In genomic region chr6:113632863-113633262, GRCm38 (mm10) we compare ENCODE assay signal across 21 mouse cellular contexts. TPM values are rescaled to one million over a fixed set of nuclear protein-coding genes. Genes with fewer than 3 reads are reported as not detected.
A peak's percentile ranks its signal among the peaks of the same experiment; 100 is the strongest.
DNase-seq lines count a peak whose midpoint lies in the region; ATAC-seq and TF ChIP-seq lines count a peak whose summit lies in the region.
"Had no signal": no experiment of that assay in that cellular context is flagged by ENCODE, and none has a peak within 500 bp of the region (broad histone marks: within the 10 kb centered on the region; RNA-seq: fewer than 3 reads in every experiment).

No protein-coding gene starts in this region.

- peaks cover 6% of the 10 kb centered on the region; the same call in 1 of the 2 replicates for H3K36me3 ChIP-seq in embryonic facial prominence, embryonic 11.5 days (replicated peaks; ENCODE audit: control insufficient read depth, insufficient read depth, low read depth, low read length)
- peaks cover 64% of the 10 kb centered on the region for H3K36me3 ChIP-seq in embryonic facial prominence, embryonic 10.5 days (replicated peaks)
- H3K36me3 ChIP-seq in kidney, embryonic 15.5 days: peaks cover 58% of the 10 kb centered on the region
- peaks cover 3% of the 10 kb centered on the region for H3K36me3 ChIP-seq in kidney, adult 2 months (ENCODE audit: control insufficient read depth, insufficient read depth, low read length)
- peaks cover 42% of the 10 kb centered on the region for H3K36me3 ChIP-seq in lung, embryonic 15.5 days
- peaks cover 9% of the 10 kb centered on the region for H3K36me3 ChIP-seq in lung, postnatal 0 days (ENCODE audit: insufficient read depth, low read length)
- peaks cover 21% of the 10 kb centered on the region for H3K36me3 ChIP-seq in stomach, postnatal 0 days (ENCODE audit: control insufficient read depth, insufficient read depth, low read length)

- no peaks in the 10 kb centered on the region for H3K27me3 ChIP-seq in embryonic facial prominence, embryonic 11.5 days (ENCODE audit: control insufficient read depth, insufficient read depth, low read length)
- H3K27me3 ChIP-seq in embryonic facial prominence, embryonic 10.5 days (replicated peaks; ENCODE audit: low read depth, poor library complexity, severe bottlenecking): no peaks in the 10 kb centered on the region
- no peaks in the 10 kb centered on the region for H3K27me3 ChIP-seq in kidney, embryonic 15.5 days
- H3K27me3 ChIP-seq in kidney, adult 2 months (replicated peaks; ENCODE audit: control insufficient read depth, insufficient read depth, low read length): no peaks in the 10 kb centered on the region
- no peaks in the 10 kb centered on the region for H3K27me3 ChIP-seq in lung, embryonic 15.5 days
- no peaks in the 10 kb centered on the region for H3K27me3 ChIP-seq in lung, postnatal 0 days (replicated peaks; ENCODE audit: insufficient read depth, low read length)
- H3K27me3 ChIP-seq in stomach, postnatal 0 days (ENCODE audit: control insufficient read depth, insufficient read depth, low read length): no peaks in the 10 kb centered on the region
- H3K27me3 ChIP-seq: embryonic facial prominence, embryonic 12.5 days; forebrain, embryonic 12.5 days; hindbrain, embryonic 13.5 days had no signal

- TF ChIP-seq EP300 in lung, postnatal 0 days (IDR thresholded peaks at IDR 0.05): no peak
- no peak for TF ChIP-seq EP300 in stomach, postnatal 0 days (optimal IDR thresholded peaks at IDR 0.05)

- H3K4me2 ChIP-seq in embryonic facial prominence, embryonic 11.5 days (ENCODE audit: low read depth, low read length): no peak overlapping the region
- no peak overlapping the region for H3K4me2 ChIP-seq in kidney, embryonic 15.5 days
- H3K4me2 ChIP-seq in lung, embryonic 15.5 days: no peak overlapping the region
- H3K4me2 ChIP-seq in lung, postnatal 0 days (replicated peaks; ENCODE audit: low read depth, low read length): no peak overlapping the region
- H3K4me2 ChIP-seq in stomach, postnatal 0 days (replicated peaks; ENCODE audit: low read depth): no peak overlapping the region
- H3K4me2 ChIP-seq: embryonic facial prominence, embryonic 12.5 days; forebrain, embryonic 12.5 days; hindbrain, embryonic 13.5 days had no signal

- H3K9ac ChIP-seq in embryonic facial prominence, embryonic 11.5 days (replicated peaks; ENCODE audit: low read length): no peak overlapping the region
- no peak overlapping the region for H3K9ac ChIP-seq in kidney, embryonic 15.5 days
- no peak overlapping the region for H3K9ac ChIP-seq in lung, embryonic 15.5 days
- no peak overlapping the region for H3K9ac ChIP-seq in lung, postnatal 0 days (replicated peaks; ENCODE audit: low read depth)
- H3K9ac ChIP-seq in stomach, postnatal 0 days (ENCODE audit: low read length): no peak overlapping the region
- H3K9ac ChIP-seq: embryonic facial prominence, embryonic 12.5 days; forebrain, embryonic 12.5 days; hindbrain, embryonic 13.5 days had no signal

- 91% methylated on average over 4 of the region's 4 CpGs for WGBS in embryonic facial prominence, embryonic 11.5 days
- 91% methylated on average over 4 of the region's 4 CpGs for WGBS in embryonic facial prominence, embryonic 10.5 days
- 97% methylated on average over 4 of the region's 4 CpGs for WGBS in kidney, embryonic 15.5 days
- WGBS in kidney, adult 2 months: 93% methylated on average over 4 of the region's 4 CpGs
- WGBS in lung, embryonic 15.5 days: 91% methylated on average over 4 of the region's 4 CpGs
- 86% methylated on average over 4 of the region's 4 CpGs for WGBS in lung, postnatal 0 days
- WGBS in stomach, postnatal 0 days: 81% methylated on average over 4 of the region's 4 CpGs

- H3K9me3 ChIP-seq in embryonic facial prominence, embryonic 11.5 days (replicated peaks; ENCODE audit: control insufficient read depth, low read length): no peaks in the 10 kb centered on the region
- no peaks in the 10 kb centered on the region for H3K9me3 ChIP-seq in embryonic facial prominence, embryonic 10.5 days
- H3K9me3 ChIP-seq in kidney, embryonic 15.5 days (replicated peaks): no peaks in the 10 kb centered on the region
- H3K9me3 ChIP-seq in lung, embryonic 15.5 days: no peaks in the 10 kb centered on the region
- no peaks in the 10 kb centered on the region for H3K9me3 ChIP-seq in lung, postnatal 0 days (ENCODE audit: low read length)
- no peaks in the 10 kb centered on the region for H3K9me3 ChIP-seq in stomach, postnatal 0 days (ENCODE audit: control insufficient read depth, low read length)
- H3K9me3 ChIP-seq: embryonic facial prominence, embryonic 12.5 days; forebrain, embryonic 12.5 days; G1E; hindbrain, embryonic 13.5 days had no signal

- DNase-seq in embryonic facial prominence, embryonic 11.5 days (ENCODE audit: low spot score): no peak
- DNase-seq in embryonic facial prominence, embryonic 10.5 days (ENCODE audit: low spot score): no peak
- no peak for DNase-seq in kidney, adult 2 months
- no peak for DNase-seq in lung, postnatal 0 days (ENCODE audit: low spot score)
- DNase-seq in stomach, postnatal 0 days (ENCODE audit: low spot score): no peak
- DNase-seq: adrenal gland, adult 8-10 months; adrenal gland, postnatal 36 days; B cell, adult 2 months; cerebellum, adult 2 months; cerebellum, postnatal 10 days; gastrocnemius, postnatal 10 days; heart, postnatal 10 days; heart, postnatal 4 days had no signal

- no peak for TF ChIP-seq POLR2A in kidney, adult 2 months (IDR thresholded peaks at IDR 0.05; ENCODE audit: low read depth, low read length)

- H3K4me1 ChIP-seq in embryonic facial prominence, embryonic 11.5 days (ENCODE audit: control insufficient read depth, insufficient read depth, low read length): no peaks in the 10 kb centered on the region
- H3K4me1 ChIP-seq in embryonic facial prominence, embryonic 10.5 days: no peaks in the 10 kb centered on the region
- no peaks in the 10 kb centered on the region for H3K4me1 ChIP-seq in kidney, embryonic 15.5 days
- H3K4me1 ChIP-seq in kidney, adult 2 months (ENCODE audit: control insufficient read depth, insufficient read depth, low read length): no peaks in the 10 kb centered on the region
- H3K4me1 ChIP-seq in lung, embryonic 15.5 days: no peaks in the 10 kb centered on the region
- no peaks in the 10 kb centered on the region for H3K4me1 ChIP-seq in lung, postnatal 0 days (ENCODE audit: insufficient read depth, low read depth, low read length)
- no peaks in the 10 kb centered on the region for H3K4me1 ChIP-seq in stomach, postnatal 0 days (replicated peaks; ENCODE audit: control insufficient read depth, insufficient read depth)
- H3K4me1 ChIP-seq: embryonic facial prominence, embryonic 12.5 days; forebrain, embryonic 12.5 days; hindbrain, embryonic 13.5 days had no signal

- TF ChIP-seq CTCF in kidney, adult 2 months (conservative IDR thresholded peaks at IDR 0.05; ENCODE audit: insufficient read depth, insufficient read length, low read depth, low read length): no peak
- TF ChIP-seq CTCF in lung, postnatal 0 days (IDR thresholded peaks at IDR 0.05): no peak
- no peak for TF ChIP-seq CTCF in stomach, postnatal 0 days (IDR thresholded peaks at IDR 0.05; ENCODE audit: low read depth)

- no peak overlapping the region for H3K4me3 ChIP-seq in embryonic facial prominence, embryonic 11.5 days (ENCODE audit: low read depth, low read length)
- H3K4me3 ChIP-seq in embryonic facial prominence, embryonic 10.5 days: no peak overlapping the region
- no peak overlapping the region for H3K4me3 ChIP-seq in kidney, embryonic 15.5 days (replicated peaks)
- H3K4me3 ChIP-seq in kidney, adult 2 months (ENCODE audit: insufficient read depth, low read depth, low read length): no peak overlapping the region
- H3K4me3 ChIP-seq in lung, embryonic 15.5 days: no peak overlapping the region
- H3K4me3 ChIP-seq in lung, postnatal 0 days (ENCODE audit: low read depth, low read length): no peak overlapping the region
- no peak overlapping the region for H3K4me3 ChIP-seq in stomach, postnatal 0 days (ENCODE audit: low read depth, low read length)
- H3K4me3 ChIP-seq: embryonic facial prominence, embryonic 12.5 days; forebrain, embryonic 12.5 days; hindbrain, embryonic 13.5 days had no signal

- no peak overlapping the region for H3K27ac ChIP-seq in embryonic facial prominence, embryonic 11.5 days (replicated peaks; ENCODE audit: low read depth, low read length)
- no peak overlapping the region for H3K27ac ChIP-seq in embryonic facial prominence, embryonic 10.5 days (replicated peaks)
- H3K27ac ChIP-seq in kidney, embryonic 15.5 days: no peak overlapping the region
- H3K27ac ChIP-seq in kidney, adult 2 months (ENCODE audit: insufficient read depth, low read depth, low read length): no peak overlapping the region
- H3K27ac ChIP-seq in lung, embryonic 15.5 days: no peak overlapping the region
- no peak overlapping the region for H3K27ac ChIP-seq in lung, postnatal 0 days (ENCODE audit: low read length)
- no peak overlapping the region for H3K27ac ChIP-seq in stomach, postnatal 0 days (replicated peaks)
- H3K27ac ChIP-seq: embryonic facial prominence, embryonic 12.5 days; forebrain, embryonic 12.5 days; hindbrain, embryonic 13.5 days had no signal

- 0 out of 2 replicates have a peak, but pooled peaks have one; percentile 39 for ATAC-seq in embryonic facial prominence, embryonic 11.5 days (replicated peaks; ENCODE audit: insufficient number of reproducible peaks, low FRiP score, low TSS enrichment, low read depth)
- ATAC-seq in kidney, embryonic 15.5 days (replicated peaks; ENCODE audit: low FRiP score): 0 out of 2 replicates have a peak, but pooled peaks have one; percentile 49
- ATAC-seq in lung, embryonic 15.5 days (ENCODE audit: borderline replicate concordance, extremely low read depth, low FRiP score, low TSS enrichment): 0 out of 2 replicates have a peak, but pooled peaks have one; percentile 55
- no peak for ATAC-seq in lung, postnatal 0 days
- ATAC-seq in stomach, postnatal 0 days (ENCODE audit: low FRiP score, low TSS enrichment): 0 out of 2 replicates have a peak, but pooled peaks have one; percentile 25
- ATAC-seq: CD4-positive, CD25-positive, alpha-beta regulatory T cell, adult 4 months; forebrain, embryonic 16.5 days had no signal

RNA-seq across cellular contexts. Expression of gene Irak2, which starts 5.4 kb away (rescaled TPM):
- 2.2 and 4.0 TPM in 2 replicates for polyA plus RNA-seq in embryonic facial prominence, embryonic 11.5 days (2014; fragmentation: Nextera tagmentation; extraction: Ambion mirVana)
- 3.8 and 4.5 TPM in 2 replicates for polyA plus RNA-seq in embryonic facial prominence, embryonic 10.5 days (2016; fragmentation: Nextera tagmentation; extraction: Ambion mirVana)
- polyA plus RNA-seq in kidney, embryonic 15.5 days (2015; fragmentation: Nextera tagmentation; extraction: Ambion mirVana): 5.2 and 5.3 TPM in 2 replicates
- 53.8 and 67.1 TPM in 2 replicates for polyA plus RNA-seq in kidney, adult 2 months (2012; rRNA removed)
- 5.2 and 6.4 TPM in 2 replicates for polyA plus RNA-seq in lung, embryonic 15.5 days (2015; fragmentation: Nextera tagmentation; extraction: Ambion mirVana)
- polyA plus RNA-seq in lung, postnatal 0 days (2015; fragmentation: Nextera tagmentation; extraction: Ambion mirVana): 15.6 and 16.1 TPM in 2 replicates
- polyA plus RNA-seq in stomach, postnatal 0 days (2015; fragmentation: Nextera tagmentation; extraction: Ambion mirVana): 9.6 and 10.2 TPM in 2 replicates

RNA-seq across cellular contexts. Expression of gene Vhl, which starts 9.1 kb away (rescaled TPM):
- polyA plus RNA-seq in embryonic facial prominence, embryonic 11.5 days (2014; fragmentation: Nextera tagmentation; extraction: Ambion mirVana): 56.9 and 64.0 TPM in 2 replicates
- 41.9 and 44.8 TPM in 2 replicates for polyA plus RNA-seq in embryonic facial prominence, embryonic 10.5 days (2016; fragmentation: Nextera tagmentation; extraction: Ambion mirVana)
- polyA plus RNA-seq in kidney, embryonic 15.5 days (2015; fragmentation: Nextera tagmentation; extraction: Ambion mirVana): 36.1 and 39.3 TPM in 2 replicates
- 19.0 and 24.6 TPM in 2 replicates for polyA plus RNA-seq in kidney, adult 2 months (2012; rRNA removed)
- 41.0 and 45.8 TPM in 2 replicates for polyA plus RNA-seq in lung, embryonic 15.5 days (2015; fragmentation: Nextera tagmentation; extraction: Ambion mirVana)
- polyA plus RNA-seq in lung, postnatal 0 days (2015; fragmentation: Nextera tagmentation; extraction: Ambion mirVana): 28.2 and 30.6 TPM in 2 replicates
- 23.4 and 24.3 TPM in 2 replicates for polyA plus RNA-seq in stomach, postnatal 0 days (2015; fragmentation: Nextera tagmentation; extraction: Ambion mirVana)

RNA-seq across cellular contexts. Expression of gene Brk1, which starts 28.3 kb away (rescaled TPM):
- polyA plus RNA-seq in embryonic facial prominence, embryonic 11.5 days (2014; fragmentation: Nextera tagmentation; extraction: Ambion mirVana): 232 and 233 TPM in 2 replicates
- polyA plus RNA-seq in embryonic facial prominence, embryonic 10.5 days (2016; fragmentation: Nextera tagmentation; extraction: Ambion mirVana): 200 and 208 TPM in 2 replicates
- 206 and 211 TPM in 2 replicates for polyA plus RNA-seq in kidney, embryonic 15.5 days (2015; fragmentation: Nextera tagmentation; extraction: Ambion mirVana)
- 171 and 216 TPM in 2 replicates for polyA plus RNA-seq in kidney, adult 2 months (2012; rRNA removed)
- polyA plus RNA-seq in lung, embryonic 15.5 days (2015; fragmentation: Nextera tagmentation; extraction: Ambion mirVana): 223 and 224 TPM in 2 replicates
- polyA plus RNA-seq in lung, postnatal 0 days (2015; fragmentation: Nextera tagmentation; extraction: Ambion mirVana): 215 and 225 TPM in 2 replicates
- polyA plus RNA-seq in stomach, postnatal 0 days (2015; fragmentation: Nextera tagmentation; extraction: Ambion mirVana): 199 and 201 TPM in 2 replicates

RNA-seq across cellular contexts. Expression of gene Fancd2os, which starts 32.3 kb away (rescaled TPM):
- polyA plus RNA-seq in embryonic facial prominence, embryonic 11.5 days (2014; fragmentation: Nextera tagmentation; extraction: Ambion mirVana): 0.20 TPM in 1 of 2 replicates, not detected in the other
- 0.22 TPM in 1 of 2 replicates, not detected in the other for polyA plus RNA-seq in embryonic facial prominence, embryonic 10.5 days (2016; fragmentation: Nextera tagmentation; extraction: Ambion mirVana)
- 0.84 and 0.87 TPM in 2 replicates for polyA plus RNA-seq in kidney, embryonic 15.5 days (2015; fragmentation: Nextera tagmentation; extraction: Ambion mirVana)
- 0.54 and 1.3 TPM in 2 replicates for polyA plus RNA-seq in kidney, adult 2 months (2012; rRNA removed)
- not detected in 2 replicates for polyA plus RNA-seq in lung, embryonic 15.5 days (2015; fragmentation: Nextera tagmentation; extraction: Ambion mirVana)
- 0.18 TPM in 1 of 2 replicates, not detected in the other for polyA plus RNA-seq in lung, postnatal 0 days (2015; fragmentation: Nextera tagmentation; extraction: Ambion mirVana)
- not detected in 2 replicates for polyA plus RNA-seq in stomach, postnatal 0 days (2015; fragmentation: Nextera tagmentation; extraction: Ambion mirVana)
- polyA plus RNA-seq: CD4-positive, CD25-positive, alpha-beta regulatory T cell, adult 4 months; cerebellum, adult 2 months; forebrain, embryonic 16.5 days; G1E had no signal
